Mouse (Mus musculus) urinary bladder, postnatal 4 days (tissue): ENCODE data around the gene St5.
A peak's percentile ranks its signal among the peaks of the same experiment; 100 is the strongest.

Experiments
- DNase-seq, 2 experiments: peaks; one replicate each; pipeline ENCODE4 v3.0.0; 2021 to 2022; ENCODE audit warnings: low spot score in 2 of 2

St5 gene

GRCm38 (mm10) chr7:109700213-109700612 lies 3.2 kb downstream of the St5 start:
- no peak for DNase-seq

DNA sequence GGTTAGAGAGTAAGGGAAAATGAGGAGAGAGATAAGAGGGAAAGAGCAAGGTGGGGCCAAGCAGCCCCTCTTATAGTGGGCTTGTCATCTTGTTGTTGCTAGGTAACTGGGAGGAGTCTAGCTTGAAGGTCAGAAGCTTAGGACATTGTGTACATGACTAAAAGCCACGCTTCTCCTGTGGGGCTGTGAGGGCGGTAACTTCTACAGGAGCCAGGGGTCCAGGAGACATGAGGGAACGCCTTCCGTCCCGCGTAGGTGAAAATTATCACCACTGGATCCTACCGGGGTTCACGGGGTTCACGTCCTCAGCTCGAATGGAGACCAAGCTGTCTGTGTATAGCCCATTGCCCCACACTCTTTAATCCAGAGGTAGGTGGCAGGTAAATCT lies 8.1 kb downstream of the St5 start:
- DNase-seq: no peak

GRCm38 (mm10) chr7:109694576-109695338 lies 8.6 kb downstream of the St5 start:
- no peak for DNase-seq

- no peak for DNase-seq
Observed at GRCm38 (mm10) chr7:109690961-109691360, 12.4 kb downstream of the St5 start.

DNA sequence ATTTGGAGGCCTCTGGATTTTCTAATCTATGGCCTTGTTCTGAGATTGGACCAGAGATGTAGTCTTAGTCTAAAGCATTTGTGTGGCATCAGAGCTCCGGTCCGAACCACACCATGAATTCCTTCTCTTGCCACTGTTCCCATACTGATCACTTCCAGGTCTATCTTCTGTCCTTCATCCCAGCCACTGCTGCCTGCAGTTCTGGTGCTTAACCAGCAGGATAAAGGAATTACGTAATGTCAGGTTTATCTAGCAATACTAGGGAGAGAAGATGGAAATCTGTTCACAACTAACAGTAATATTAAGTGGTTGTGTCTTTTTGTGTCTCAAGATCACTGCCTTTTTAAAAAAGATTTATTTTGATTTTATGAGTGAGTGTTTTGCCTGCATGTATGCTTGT lies 13.3 kb downstream of the St5 start:
- DNase-seq: no peak

- no peak for DNase-seq
Observed at GRCm38 (mm10) chr7:109686585-109687128, 16.7 kb downstream of the St5 start.

DNA sequence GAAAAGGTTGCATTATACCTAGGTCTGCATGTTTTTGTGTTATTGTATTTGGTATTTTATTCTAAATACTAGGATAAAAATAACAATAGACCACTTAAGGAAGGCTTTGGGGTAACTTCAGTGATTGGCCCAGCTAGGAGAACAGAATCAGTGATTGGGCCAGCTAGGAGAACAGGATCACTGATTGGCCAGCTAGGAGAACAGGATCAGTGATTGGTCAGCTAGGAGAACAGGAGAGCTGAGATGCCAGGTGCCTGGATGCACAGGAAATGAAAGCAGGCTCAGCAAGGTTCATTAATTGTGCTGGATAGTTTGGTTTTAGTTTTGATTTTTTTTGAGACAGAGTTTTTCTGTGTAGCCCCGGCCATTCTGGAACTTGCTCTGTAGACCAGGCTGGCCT lies 22.5 kb downstream of the St5 start:
- no peak for DNase-seq

GRCm38 (mm10) chr7:109680284-109680683 lies 23.1 kb downstream of the St5 start:
- DNase-seq: no peak

GRCm38 (mm10) chr7:109674944-109675628 lies 28.3 kb downstream of the St5 start:
- DNase-seq: no peak

- DNase-seq: peak; percentile 78 to 81
Observed at GRCm38 (mm10) chr7:109671581-109672471, 31.6 kb downstream of the St5 start.

DNA sequence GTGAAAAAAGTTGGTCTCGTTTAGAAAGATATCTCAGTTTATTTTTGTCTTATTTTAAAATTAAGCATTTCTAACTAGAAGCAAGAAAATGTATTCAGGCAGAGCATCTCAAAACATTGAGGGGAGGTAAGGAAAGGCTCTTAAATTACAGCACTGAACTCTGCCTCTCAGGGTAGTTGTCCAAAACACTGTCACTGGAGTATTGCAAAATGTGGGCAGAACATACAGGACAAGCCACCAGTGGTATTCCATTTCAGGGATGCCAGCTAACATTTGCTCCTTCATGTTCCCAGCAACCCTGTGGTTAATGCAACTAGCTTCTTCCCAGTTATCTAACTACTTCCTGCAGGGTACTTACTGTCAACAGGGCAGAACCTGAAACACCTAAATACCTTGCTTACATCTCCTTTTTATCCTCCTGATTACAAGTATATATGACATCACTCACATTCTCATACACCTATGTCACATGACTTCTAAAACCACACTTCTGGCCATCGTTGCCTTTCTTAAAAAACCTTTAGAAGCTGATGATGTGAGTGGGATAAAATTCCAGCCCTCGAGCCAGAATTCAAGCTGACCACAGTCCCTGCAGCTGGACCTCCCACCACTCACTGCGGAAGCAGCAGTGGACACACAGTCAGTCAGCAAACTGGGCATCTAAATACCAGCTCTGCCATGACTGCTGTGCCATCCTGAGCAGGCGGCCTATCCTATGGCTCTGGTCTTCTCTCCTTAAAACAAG lies 33.8 kb downstream of the St5 start:
- DNase-seq: no peak

DNA sequence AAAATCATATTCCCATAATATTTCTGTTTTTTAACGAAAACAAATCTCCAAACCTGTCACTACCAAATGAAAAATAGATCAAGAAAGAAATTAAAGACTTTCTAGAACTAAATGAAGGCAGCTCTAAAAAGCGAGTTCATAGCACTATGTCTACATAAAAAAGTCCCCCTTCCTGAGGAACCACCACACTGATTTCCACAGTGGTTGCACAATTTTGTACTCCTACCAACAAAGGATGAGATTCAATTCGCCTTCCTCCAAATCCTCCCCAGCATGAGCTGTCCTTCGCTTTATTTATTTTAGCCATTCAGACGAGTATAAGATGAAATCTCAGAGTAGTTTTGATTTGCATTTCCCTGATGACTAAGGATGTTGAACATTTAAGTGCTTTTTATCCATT lies 36.7 kb downstream of the St5 start:
- DNase-seq: no peak

- DNase-seq: no peak
Observed at GRCm38 (mm10) chr7:109662626-109663025, 40.8 kb downstream of the St5 start.

- no peak for DNase-seq
Observed at GRCm38 (mm10) chr7:109659278-109659677, 44.1 kb downstream of the St5 start.

DNA sequence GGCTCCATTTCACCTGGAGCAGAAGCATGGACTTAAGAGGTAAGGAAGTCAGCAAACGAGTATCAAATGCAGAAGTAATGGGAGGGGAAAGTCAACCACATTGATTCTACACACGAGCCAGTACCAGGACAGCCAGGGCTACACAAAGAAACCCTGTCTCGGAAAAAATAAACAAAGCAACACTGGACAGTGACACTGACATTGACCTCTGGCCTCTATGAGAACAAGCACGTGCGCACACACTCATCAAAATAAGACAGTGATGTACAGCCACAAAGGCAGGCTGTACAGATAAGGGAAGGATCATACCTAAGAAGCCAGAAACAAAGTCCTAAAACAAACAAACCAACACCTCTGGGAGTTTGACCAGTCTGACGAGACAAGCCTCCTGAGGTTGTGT lies 45.5 kb downstream of the St5 start:
- DNase-seq: no peak

DNA sequence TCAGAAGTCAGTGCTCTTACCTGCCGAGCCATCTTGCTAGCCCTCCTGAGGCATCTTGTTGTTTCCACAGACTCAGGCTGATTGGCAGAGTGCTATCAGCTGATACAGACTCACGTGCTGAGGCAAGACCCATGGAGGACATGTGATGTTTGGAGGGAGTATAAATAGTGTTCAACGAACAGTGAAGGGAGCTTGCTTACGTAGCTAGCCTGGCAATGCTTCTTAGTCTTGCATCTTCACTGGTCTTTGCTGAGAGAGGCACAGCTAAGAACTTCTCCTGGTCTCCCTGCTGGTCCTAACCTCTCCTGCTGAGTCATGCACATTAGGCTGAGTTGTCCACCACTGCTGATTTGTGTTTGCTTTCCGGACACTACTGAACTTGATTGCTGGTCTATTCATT lies 48.5 kb downstream of the St5 start:
- no peak for DNase-seq

- no peak for DNase-seq
Observed at GRCm38 (mm10) chr7:109648812-109649594, 54.4 kb downstream of the St5 start.

- DNase-seq: no peak
Observed at GRCm38 (mm10) chr7:109646574-109646973, 56.8 kb downstream of the St5 start.

DNA sequence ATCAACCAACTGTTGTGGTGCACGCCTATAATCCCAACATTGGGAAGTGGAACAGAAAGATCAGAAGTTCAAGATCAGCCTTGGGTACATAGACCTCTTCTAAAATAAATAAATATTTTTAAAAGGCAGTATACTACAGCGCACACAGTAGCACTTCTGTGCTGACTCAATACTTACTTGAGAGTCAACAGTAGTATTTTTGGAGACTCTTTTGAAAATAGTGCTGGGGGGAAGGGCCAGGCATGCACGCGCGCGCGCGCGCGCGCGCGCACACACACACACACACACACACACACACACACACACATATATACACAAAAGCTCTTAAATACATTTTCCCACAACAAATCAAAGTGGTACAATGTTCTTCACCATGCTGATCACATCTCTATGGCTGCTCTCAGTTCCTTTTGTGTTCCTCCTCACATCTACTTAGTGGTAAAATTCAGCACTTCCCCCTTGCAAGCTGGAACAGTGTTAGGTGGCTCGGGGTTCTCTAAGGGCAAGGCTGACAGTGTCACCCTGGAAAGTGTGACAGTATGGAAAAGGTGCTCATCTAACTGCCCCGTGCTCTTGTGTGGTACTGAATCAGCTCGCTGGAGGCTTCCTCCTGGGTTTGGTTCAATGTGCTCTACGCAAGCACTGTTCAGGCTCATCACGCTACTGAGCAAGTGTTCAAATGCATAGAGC lies 60.0 kb downstream of the St5 start:
- DNase-seq: no peak

- no peak for DNase-seq
Observed at GRCm38 (mm10) chr7:109641963-109642362, 61.4 kb downstream of the St5 start.
